Mouse (Mus musculus) layer of hippocampus, adult 9-11 months (tissue): ENCODE measurements around the gene Vamp4.
"Not testable (repeated sequence)": the region's sequence is repeated elsewhere in the genome, so short reads cannot be mapped to it uniquely, and the experiment has no call there.

Source experiments
- DNase-seq: peaks from one replicate; pipeline ENCODE4 v3.0.0; 2022

Gene Vamp4

DNA sequence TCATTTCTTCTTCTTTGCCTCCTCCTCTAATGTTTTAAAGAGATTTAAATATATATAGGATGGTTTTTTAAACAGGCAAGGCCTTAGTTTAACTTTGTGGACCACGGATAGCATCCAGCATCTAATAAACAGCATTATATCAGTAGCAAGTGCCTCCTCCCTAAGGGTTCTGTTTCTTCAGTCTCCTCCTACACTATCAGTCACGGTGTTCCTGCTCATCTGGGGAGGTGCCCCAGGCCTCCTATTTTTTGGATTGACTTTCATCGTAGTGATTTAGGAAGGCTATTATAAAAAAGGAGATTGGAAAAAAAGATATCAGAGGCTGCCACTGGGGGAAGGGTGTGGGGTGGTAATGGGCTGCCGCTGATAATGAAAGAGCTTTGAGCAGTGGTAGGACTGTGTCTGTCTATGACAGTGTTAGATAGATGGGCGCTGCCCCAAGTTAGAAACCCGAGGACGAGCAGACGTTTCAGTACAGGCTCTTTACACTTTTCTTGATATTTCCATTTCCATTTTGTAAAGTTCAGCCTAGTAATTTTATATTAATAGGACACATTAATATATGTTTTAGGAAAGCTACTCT is 20.2 kb downstream of the Vamp4 start:
- DNase-seq: no peak

DNA sequence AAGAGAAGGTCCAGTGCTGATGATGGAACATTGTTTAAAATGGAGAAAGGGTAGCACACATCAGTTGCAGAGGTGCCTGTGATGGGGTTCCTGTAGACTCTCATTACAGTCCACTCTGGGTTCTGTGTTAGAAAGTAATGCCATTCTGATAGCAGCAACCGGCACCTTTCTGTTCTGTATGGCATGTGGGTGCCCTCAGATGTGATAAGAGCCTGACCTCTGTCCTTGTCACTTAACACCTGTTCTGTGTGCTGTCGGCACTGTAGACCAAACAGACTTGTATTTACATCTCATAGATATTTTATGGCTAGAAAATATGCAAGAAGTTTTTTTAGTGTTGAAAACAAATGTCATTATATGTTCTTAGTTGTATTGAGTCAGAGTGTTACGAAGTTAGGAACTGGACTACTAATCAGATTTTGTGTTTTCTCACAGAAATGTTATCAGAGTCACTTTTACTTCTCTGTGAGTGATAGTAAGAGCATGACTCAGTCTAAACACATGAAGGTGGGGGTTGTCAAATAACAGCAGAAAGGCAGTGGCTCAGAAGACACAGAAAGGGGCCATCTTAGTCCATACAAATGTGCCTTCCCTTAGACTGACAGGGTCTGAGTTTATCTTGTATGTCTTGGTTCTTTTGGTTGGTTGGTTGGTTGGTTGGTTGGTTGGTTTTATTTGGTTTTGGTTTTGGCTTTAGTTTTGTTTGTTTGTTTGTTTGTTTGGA is 27.2 kb downstream of the Vamp4 start:
- no peak for DNase-seq

DNA sequence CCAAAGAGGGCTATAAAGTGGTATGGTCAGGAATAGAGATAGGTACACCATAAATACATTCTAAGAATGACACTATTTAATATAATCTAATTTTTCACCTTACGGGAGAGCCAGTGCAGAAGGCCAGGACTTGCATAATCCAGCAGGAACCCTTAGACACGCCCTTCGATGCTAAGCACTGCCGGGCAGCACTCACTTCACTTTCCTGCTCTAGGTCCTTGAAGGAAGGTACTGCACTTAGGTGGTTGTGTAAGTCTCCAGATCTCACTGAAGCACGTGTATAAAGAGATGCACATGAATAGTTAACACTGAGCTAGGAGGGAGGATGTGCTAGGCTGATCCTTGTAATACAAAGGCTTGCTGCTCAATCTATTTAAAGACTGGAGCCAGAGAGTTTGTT is 29.3 kb downstream of the Vamp4 start:
- no peak for DNase-seq

DNA sequence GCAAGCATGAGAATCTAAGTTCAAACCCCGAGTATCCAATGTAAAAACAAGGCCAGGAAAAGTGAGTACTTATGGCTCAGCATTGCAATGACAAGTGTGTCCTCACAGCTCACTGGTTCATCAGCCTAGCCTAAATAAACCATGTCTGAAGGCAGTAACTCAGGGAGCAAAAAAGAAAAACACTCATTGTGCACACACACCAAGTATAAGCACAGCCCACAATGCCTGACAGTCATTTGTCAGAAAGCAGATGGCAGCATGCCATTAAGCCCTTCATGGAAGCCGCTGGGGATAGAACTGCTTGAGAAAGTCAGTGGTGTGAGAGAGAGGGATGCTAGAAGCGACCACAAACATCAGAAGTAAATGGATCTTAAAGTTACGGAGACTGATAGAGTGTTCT is 31.0 kb downstream of the Vamp4 start:
- DNase-seq: no peak

DNA sequence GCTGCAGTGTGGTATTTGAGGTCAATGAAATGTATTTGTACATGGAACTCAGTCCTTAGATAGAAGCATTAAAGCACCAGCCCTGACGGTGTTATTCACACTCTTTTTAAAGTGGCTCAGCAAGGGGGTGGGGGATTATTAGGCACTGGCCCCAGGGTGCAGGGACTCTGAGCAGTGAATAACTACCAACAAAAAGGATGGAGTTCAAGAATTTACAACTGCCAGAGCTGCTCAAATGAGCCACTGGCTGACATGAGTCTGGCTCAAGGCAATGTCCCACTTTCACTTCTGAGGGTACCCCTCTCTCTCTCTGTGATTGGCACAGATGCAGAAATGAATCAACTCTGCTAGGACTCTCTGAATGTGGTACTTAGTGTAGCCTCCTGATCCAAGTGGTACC is 37.8 kb downstream of the Vamp4 start:
- DNase-seq: no peak

DNA sequence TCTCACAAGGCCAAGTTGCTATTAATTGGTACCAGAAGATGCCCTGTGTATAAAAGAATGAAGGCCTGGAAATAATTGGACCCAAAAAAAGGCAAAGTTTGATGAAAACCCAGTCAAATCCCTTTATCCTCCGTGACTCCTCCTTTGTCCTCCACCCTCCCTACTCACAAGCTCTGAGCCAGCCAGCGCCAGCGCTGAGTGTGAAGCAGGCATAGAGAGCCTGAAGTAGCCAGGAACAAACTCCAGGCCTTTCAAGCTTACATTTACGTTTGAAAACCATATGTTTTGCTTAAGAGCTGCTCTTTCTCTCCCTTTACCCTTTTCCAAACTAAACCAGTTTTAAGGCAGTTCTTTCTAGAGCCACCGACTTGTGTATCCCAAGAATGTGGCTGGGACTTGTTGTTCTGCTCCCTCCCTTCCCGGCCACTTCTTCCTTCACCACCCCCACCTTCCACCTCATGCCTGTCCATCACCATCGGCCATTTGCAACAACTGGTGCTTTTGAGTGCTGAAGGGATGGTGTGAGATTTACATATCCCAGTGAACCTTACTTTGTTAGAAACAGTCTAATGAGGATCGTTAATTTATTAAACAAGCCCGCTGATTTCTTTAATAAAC is 39.4 kb downstream of the Vamp4 start:
- DNase-seq: no peak

DNA sequence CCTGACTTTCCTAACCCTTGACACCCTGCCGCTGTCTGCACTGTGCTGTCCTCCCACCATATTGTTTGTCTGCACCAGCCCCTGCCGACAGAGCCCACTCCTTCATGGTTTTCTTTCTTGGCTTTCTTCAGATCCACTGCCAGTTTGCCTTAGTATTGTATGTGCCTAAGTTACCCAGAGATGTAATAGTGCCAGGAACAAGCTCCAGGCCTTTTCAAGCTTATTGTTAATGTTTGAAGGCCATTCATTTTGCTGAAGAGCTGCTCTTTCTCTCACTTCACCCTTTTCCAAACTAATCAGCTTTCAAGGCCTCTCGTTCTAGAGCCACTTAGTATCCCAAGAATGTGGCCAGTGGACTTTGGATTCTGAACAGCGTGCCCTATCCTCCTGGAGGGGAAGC is 40.9 kb downstream of the Vamp4 start:
- DNase-seq: no peak

DNA sequence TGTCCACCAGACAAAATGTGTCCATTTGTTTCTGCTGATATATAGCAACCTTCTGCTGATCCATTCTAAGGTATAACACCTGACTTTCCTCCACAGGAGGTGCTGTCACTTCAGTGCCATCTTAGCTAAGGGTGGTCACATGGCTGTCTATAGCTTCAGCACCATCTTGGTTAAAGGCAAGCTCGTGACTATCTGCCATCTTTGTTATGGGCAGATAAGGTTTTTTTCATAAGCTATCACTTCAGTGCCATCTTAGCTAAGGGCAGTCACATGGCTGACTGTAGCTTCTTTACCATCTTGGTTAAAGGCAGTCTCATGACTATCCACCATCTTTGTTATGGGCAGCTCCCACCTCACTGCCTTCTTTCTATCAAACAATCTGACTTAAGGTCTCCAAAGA is 45.2 kb downstream of the Vamp4 start:
- DNase-seq: peak; percentile 42

DNA sequence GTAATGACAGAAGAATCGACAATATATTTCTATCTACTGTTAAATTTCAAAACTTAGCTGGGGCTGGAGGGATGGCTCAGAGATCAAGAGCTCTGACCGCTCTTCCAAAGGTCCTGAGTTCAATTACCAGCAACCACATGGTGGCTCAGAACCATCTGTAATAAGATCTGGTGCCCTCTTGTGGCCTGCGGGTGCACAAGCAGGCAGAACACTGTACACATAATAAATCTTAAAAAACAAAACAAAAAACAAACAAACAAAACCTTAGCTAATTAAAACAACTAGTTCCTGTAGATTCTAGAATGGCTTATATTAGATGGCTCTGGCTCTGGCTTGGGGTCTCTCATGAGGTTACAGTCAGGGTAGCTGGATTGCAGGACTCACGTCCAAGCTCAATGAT is 50.2 kb downstream of the Vamp4 start:
- DNase-seq: no peak

DNA sequence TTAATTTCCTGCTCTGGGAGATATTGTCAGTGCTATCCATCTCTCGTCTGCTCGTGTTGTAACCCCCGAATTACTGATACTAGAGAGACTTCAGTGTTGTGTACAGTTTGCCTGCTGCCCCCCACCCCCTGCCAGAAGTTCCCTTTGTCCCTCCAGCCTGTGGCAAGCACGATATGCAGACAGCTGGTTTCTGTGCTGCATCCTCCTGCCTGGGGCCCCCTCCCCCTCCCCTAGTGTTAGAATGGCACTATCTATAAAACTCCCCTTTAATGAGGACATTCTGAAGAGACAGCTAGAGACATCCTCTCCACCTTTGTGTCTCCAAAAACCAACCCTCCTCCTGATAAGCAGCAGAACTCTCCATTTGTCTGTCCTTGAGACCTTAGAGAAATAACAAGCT is 53.6 kb downstream of the Vamp4 start:
- DNase-seq: no peak

DNA sequence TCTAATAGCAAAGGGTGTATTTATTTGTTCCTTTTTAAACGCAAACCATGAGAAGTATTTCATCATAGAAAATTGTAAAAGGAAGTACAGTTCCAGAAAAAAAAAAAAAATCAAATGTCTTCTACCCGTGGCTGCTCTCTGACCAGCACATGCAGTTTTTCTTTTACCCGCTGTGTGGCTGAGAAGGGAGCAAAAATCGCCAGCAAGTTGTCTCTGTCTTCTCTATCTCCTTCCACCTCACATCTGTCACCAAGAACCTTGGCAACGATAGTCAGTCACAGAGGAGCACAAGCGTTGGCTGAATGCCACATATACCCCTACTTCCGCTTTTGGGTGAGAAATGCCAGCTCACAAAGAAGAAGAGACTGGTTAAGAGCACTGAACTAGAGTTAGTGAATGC is 54.9 kb downstream of the Vamp4 start:
- DNase-seq: no peak

DNA sequence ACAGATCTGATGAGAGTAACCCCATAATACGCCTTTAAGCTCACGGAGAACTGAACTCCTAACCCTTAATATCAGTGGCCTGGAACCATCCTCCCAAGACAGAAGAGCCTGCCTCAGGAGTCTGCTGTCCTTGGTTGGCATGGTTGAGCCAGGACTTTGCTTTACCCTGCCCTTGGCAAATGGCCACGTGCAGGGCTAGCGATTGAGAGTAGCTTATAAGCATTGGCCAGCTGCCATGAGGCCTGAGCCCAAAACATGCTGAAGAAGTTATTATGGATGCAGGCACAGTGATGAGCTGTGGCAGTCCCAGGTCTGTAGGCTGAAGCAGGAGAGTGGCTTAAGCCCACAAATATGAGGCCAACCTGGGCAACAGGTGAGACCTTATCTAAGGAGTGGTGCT is 57.5 kb downstream of the Vamp4 start:
- DNase-seq: not testable (repeated sequence)

DNA sequence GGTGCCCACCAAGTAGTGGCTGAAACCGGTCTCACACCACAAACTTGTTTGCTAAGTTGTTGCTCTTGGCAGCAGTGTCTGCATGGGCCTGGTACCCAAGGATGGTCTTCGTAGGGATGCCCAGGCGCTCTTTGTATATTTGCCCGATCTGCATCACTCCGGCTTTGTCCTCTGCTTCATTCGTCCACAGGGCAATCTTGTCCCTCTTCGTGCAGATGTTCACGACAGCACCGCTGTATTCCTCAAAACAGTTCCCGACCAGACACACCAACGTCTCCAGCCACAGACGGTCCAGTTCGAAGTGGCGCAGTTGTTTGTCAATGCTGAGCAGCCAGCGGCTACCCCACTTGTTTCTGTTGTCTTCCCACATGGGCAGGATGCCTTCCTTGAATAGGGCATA is 58.0 kb downstream of the Vamp4 start:
- not testable (repeated sequence) for DNase-seq

DNA sequence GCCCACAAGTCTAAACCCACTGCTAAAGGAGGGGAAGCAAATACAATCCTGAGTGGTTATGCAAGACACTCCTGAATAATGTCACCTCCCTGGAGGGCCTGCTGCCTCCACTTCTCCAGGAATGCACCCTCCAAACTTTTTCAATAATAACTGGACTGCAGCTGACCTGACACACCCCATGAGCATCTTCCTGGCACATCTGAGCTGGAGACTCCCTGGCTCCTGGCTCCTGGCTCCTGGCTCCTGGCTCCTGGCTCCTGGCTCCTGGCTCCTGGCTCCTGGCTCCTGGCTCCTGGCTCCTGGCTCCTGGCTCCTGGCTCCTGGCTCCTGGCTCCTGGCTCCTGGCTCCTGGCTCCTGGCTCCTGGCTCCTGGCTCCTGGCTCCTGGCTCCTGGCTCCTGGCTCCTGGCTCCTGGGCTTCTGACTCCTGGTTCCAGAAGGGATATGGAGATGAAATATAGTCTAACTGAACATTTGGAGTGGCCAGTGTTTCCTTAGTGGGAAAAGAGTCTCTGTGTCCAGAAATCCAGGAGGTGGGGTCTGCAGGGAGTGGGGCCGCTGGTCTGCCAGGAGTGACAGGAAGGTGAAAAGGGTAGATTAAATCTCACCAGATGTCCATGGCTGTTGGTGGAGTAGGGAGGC is 65.1 kb downstream of the Vamp4 start:
- DNase-seq: not testable (repeated sequence)

DNA sequence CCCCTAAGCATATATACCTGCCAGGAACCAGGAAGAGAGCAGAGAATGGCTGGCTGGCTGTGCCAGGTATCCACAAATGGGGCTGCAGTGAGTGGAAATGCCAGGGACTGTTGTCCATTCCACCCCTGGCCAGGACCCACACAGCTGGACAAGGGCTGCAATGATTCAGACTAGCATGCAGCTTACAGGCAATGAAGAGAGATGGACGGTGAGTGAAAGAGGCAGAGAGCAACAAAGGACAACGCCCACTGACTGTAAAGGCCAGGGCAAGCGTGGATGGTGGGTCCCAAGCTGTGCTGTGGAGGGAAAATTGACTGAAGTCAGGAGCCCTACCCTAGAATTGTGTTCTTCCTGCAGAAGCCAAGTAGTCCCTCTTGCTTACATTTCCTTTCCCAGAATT is 66.2 kb downstream of the Vamp4 start:
- DNase-seq: no peak

DNA sequence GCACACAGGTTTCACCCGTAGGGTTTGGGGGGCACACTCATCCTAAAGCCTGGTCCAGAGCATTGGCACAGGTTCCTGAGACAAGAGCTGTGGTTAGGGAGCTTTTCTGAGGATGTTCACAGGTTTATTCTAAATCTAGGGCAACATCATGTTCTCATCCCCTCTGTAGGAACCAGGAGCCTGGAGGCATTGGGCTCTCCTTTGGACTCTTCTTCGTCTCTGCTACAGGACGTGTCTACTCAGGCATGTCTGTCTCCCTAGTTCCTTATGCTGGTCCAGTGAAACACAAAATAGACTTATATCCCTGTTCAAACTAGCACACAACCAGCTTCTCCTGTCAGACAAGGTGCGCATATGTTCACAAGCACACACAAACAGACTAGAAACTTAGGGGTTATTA is 68.2 kb downstream of the Vamp4 start:
- DNase-seq: no peak

DNA sequence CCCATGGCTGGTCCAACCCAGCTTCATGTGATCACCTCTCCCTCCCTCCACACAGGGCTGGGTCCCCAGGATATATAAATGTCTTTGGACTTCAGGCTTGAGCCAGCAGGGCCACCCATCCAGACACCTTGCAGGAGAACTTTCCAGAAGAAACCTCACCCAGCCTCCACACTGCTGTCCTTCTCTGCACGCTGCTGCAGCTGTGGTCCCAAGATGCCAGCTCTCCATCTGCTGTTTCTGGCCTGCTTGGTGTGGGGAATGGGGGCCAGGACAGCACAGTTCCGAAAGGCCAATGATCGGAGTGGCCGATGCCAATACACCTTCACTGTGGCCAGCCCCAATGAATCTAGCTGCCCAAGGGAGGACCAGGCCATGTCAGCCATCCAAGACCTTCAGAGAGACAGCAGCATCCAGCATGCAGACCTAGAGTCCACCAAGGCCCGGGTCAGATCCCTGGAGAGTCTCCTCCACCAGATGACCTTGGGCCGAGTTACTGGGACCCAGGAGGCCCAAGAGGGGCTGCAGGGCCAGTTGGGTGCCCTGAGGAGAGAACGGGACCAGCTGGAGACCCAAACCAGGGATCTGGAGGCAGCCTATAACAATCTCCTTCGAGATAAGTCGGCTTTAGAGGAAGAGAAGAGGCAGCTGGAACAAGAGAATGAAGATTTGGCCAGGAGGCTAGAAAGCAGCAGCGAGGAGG is 68.9 kb downstream of the Vamp4 start, which contains the start of gene Myoc:
Myoc (plus strand) TSS at position 105 of the 700 bp plus-strand sequence.
- DNase-seq: no peak

DNA sequence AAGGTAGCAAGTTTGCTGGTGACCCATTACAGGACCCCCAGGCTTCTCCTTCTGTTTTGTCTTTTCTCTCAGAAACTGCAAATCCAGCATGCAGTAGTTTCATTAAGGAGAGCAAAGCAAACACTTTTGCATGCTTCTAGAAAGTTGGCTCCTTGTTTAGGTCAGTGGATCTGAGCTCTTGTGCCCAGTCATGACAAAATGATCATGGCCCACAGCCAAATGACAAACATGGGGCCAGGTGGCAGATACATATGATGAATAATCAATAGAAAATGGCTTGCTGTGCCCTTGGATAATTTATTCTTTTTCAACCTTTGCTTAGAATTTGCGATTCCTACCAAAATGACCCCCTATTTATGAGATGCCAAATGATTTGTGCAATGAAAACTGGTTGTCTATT is 69.5 kb downstream of the Vamp4 start:
- no peak for DNase-seq

DNA sequence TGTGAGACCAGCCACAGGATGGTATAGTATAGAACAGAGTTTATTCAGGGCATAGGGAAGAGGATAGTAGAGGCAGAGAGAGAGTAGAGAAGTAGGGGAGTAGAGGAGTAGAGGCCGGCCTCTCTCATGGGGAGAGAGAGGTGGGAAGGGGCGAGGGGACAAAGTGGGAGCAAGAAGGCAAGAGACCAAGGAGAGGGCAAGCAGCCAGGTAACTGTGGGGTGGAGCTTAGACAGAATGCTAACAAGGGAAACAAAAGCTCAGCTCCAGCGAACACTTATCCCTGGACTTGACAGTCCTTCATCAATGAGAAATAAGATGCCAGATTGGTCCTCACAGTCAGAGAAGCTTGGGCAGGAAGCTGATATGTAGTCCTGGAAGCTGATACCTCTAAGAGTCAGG is 72.3 kb downstream of the Vamp4 start:
- no peak for DNase-seq

DNA sequence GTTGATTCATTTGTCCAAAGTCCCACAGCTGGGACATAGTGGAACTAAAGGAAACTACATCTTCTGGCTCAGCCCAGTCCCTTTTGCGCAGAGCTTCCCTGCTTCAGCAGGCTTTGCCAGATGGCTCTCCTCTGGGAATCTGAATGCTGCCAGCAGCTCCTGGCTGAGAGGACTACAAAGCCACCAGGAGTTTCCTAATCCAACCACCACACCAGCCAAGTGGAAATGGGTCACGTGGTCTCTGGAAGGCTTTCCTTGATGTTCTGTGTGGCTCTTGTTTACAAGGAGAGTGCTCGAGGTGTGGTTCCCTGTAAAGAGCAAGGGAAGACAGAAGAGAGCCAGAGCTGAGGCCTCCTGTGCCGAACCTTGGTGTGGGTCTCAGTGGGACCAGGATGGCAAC is 73.4 kb downstream of the Vamp4 start:
- DNase-seq: peak; percentile 83

DNA sequence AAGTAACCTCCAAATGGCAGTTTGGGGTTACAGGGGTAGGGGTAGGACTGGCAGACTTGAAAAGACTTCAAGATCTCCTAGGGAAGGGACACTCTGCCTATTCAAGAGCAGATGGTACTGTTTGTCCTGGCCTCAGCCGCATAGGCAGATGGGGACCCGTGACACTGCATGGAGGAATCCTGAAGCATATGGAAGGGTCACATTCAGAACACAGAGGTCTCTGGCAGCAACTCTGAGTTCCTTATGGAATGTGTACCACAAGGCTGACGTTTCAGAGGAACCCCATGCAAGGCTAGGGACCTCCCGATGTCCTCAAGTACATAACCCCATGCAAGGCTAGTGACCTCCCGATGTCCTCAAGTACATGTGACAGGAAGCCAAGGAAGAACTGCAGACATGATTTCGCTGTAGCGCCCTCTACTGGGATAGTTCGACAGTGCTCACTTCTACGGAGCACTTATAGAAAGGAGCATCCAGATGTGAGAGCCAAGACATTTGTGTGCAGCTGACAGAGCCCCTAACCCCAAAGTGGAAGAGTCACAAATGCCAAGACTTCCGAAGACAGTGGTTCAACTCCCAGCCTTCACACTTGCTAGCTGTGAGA is 75.9 kb downstream of the Vamp4 start:
- no peak for DNase-seq

DNA sequence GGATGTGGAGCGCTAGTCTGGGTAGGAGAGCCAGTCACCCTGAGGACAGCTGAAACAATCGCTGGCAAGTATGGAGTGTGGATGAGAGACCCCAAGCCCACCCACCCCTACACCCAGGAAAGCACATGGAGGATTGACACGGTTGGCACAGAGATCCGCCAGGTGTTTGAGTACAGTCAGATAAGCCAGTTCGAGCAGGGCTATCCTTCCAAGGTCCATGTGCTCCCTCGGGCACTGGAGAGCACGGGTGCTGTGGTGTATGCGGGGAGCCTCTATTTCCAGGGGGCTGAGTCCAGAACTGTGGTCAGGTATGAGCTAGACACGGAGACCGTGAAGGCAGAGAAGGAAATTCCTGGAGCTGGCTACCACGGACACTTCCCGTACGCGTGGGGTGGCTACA is 78.1 kb downstream of the Vamp4 start:
- no peak for DNase-seq
